Mouse (Mus musculus): ENCODE measurements at regions not wholly inside any gene's neighbourhood (a gene's known extent, or its start where the extent isn't known, plus 50 kb on each side); places are given as distances from the start of the nearest gene placed in this dataset.
A peak's percentile ranks its signal among the peaks of the same experiment; 100 is the strongest.
"Not testable (repeated sequence)": the region's sequence is repeated elsewhere in the genome, so short reads cannot be mapped to it uniquely, and the experiment has no call there.

- DNase-seq: no peak
These were observed 54.7 kb upstream of the Nlrp1b start for GRCm38 (mm10) chr11:71285193-71285592.

- not testable (repeated sequence) for DNase-seq
These were observed 57.7 kb upstream of the Nlrp1b start for GRCm38 (mm10) chr11:71288243-71288642.

DNA sequence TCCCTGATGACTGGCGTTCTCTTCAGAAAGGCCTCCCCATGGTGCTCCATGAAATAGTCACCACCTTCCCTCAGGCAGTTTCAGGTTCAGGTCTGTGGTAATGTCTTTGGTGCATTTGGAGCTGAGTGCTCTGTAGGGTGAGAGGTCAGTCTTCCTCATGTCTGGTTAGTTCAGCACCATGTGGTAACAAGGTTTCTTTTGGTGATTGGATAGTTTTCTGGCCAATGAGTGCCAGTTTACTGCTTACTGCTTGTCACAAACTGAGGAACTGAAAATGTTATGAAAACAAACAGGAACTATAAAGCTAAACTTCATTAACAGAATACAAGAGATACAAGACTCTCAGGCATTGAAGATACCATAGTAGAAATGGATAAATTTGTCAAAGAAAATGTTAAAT, 59.0 kb upstream of the Nlrp1b start:
- no peak for DNase-seq

GRCm38 (mm10) chr11:71299479-71299878, 68.9 kb upstream of the Nlrp1b start:
- DNase-seq: no peak

- DNase-seq: no peak
These were observed 92.9 kb upstream of the Nlrp1b start for GRCm38 (mm10) chr11:71323439-71323838.

- no peak for DNase-seq
These were observed 106.9 kb upstream of the Nlrp1b start for GRCm38 (mm10) chr11:71337428-71337827.

DNA sequence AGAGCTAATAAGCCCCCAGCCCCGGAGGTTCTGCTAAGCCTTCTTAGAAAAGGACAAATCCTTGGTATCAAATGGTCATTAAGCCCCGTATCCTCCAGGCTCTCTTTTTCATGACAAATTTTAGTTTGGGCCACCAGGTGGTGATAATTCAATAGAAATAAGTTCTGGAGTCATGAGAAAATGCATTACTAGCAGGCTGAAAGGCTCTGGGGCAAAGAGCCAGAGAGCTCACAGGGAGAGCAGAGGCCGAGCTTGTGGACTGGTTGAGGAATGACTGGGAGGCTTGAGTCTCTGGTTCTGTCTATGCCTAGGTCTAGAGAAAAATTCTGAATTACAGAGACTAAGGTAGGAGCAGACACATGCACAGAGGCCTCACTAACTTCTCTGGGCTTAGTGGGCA, 115.5 kb upstream of the Nlrp1b start:
- DNase-seq: peak; percentile 52

- no peak for DNase-seq
These were observed 126.6 kb upstream of the Nlrp1b start for GRCm38 (mm10) chr11:71357089-71357488.

- no peak for DNase-seq
These were observed 130.3 kb upstream of the Nlrp1b start for GRCm38 (mm10) chr11:71360856-71361255.

DNA sequence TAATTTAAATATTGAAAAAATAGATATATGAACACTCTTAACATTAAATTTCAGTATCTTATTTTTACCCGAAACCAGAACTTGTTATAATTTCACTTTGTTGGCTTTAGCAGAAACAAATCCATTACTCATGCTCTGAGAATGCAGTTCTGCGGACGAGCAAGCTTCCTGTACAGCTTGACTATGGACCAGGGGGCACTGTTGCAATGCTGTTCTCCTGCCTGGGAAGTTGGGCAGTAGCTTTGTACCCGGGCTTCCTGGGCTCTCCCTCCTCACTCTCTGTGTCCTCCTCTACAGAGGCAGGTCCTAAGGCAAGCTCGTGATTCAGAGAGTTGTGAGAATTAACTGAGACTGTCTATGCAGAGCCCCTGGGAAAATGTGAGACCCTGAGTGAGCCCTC, 141.3 kb upstream of the Nlrp1b start:
- DNase-seq: no peak

GRCm38 (mm10) chr11:71375132-71375531, 144.6 kb upstream of the Nlrp1b start:
- DNase-seq: no peak

DNA sequence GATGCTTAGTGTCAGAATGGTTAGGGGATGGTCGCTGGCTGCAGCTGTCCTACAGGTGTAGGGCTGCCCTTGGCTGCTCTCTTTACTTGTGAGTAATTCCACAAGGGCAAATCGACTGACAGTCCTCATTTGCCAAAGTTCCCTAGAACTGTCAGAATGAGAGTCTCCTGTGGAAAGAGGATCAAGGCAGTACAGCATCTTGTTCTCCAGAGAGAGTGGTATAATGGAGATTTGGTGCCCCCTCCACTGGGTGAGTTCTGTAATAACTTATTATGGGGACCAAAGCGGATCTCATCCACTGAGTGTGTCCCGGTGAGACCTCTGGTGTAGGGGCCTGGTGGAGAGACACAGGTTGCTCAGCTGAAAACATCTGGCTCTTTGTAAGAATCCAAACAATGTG, 157.9 kb upstream of the Nlrp1b start:
- no peak for DNase-seq

DNA sequence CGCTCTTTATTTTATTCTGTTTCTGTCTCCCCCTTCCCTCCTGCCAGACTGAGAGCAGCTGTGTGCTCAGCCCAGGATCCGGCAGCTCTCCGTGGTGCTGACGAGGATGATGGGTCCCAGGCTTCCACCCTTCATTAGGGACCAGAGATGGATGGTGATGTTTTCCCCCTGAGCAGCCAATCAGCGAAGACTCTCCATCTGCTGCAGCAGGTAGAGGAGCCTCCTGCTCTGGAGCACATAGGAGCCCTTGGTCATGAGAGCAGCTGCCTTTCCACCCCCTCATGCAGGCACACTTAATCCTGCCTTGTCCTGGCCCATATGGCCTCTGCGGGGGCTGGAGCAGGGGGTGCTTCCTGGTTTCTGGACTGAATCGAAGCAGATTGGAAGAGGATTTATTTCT, 159.1 kb upstream of the Nlrp1b start:
- peak; percentile 28 for DNase-seq

GRCm38 (mm10) chr11:71390151-71390550, 159.6 kb upstream of the Nlrp1b start:
- DNase-seq: no peak

- DNase-seq: no peak
These were observed 160.1 kb upstream of the Nlrp1b start for GRCm38 (mm10) chr11:71390616-71391015.

DNA sequence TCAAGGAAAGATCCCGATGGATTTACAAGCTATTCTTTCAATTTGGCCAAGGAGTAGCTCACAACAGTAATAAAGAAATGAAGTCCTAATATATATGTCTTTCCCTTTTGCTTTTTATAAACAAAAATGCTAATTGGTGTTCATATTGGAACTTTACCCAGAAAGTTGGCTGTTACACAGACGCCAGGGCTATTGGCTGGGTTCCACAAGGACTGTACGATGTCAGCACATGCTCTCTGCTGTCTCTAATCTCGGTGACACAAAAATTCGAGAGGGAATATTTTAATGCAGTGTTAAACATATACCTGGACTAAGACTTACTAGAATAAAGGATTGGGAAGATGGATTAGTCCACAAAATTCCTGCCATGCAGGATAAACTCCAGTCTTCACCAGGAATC, 162.9 kb upstream of the Nlrp1b start:
- DNase-seq: no peak

- DNase-seq: no peak
These were observed 164.5 kb upstream of the Nlrp1b start for GRCm38 (mm10) chr11:71395023-71395422.

GRCm38 (mm10) chr11:71395631-71396030, 165.1 kb upstream of the Nlrp1b start:
- DNase-seq: no peak

GRCm38 (mm10) chr11:71400351-71400750, 169.8 kb upstream of the Nlrp1b start:
- no peak for DNase-seq

DNA sequence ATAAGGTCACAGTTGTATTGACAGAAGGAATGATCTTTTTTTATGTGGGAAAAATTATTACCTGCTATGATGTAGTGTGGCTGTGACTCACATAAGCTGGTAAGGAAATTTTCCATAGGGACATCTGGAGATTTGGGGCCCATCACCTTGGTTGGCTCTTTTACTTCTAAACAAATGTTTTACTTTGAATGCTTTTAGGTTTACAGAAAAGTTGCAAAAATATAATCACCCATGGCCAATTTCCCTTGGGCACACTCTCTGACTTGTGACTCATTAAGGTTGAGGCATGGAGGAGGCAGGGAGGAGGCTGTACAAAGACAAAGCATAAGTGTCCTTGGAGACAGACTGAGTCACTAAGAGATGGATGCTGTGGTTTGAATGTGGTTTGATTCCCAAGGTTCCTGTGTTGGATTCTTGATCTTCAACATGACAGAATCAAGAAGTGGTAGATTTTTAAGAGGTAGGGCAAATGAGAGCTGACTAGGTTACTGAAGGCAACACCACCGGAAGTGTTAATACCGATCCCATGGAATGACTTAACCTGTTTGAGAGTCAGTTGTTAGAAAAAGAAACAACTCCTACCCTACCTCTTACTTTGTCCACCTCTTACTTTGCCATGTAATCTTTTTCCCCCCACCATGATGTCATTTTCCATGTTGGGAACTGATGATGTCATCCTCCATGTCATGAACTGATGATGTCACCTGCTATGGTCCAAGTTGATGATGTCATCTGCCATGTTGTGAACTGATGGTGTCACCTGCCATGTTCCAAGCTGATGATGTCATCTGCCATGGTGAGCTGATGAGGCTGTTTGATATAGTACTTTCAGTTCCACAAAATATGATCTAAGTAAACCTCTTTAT, 171.1 kb upstream of the Nlrp1b start:
- no peak for DNase-seq

DNA sequence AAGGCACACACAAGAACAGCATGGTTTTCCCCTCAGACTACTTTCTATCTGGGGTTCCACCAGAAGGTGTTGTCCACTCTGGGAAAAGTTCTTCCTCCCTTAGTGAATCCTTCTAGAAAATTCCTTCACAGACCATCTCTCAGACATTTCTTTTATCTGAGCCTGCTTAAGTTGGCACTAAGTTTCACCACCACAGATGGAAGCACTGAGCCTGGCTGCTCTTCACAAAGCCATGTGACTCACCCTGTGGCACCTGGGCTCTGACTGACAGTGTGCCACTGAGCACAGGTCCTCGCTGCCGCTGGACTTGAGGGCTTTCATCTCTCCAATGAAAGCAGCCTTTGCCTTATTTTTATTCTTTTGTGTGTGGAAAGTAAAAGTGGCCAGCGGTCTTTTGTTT, 173.8 kb upstream of the Nlrp1b start:
- no peak for DNase-seq

DNA sequence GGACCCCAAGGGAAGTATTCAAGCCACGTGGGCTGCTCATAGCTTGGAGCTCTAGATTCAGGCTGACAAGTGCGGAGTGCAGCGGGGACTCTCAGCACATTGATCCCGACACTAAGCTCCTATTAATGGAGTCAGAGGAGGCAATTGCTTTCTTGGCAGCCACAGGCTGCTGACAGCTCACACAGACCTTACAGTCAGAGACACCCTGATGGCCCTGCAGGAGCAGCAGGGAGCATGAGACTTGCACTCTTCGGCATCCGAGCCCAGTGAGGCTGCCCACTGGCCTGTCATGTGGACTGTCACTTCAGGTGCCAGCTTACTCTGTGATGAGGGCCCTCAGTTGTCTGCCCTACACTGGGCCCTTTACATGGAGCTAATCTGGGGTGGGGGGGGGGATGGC, 176.5 kb upstream of the Nlrp1b start:
- DNase-seq: no peak

GRCm38 (mm10) chr11:71409211-71409765, 178.8 kb upstream of the Nlrp1b start:
- DNase-seq: no peak

GRCm38 (mm10) chr11:71410582-71410981, 180.0 kb upstream of the Nlrp1b start:
- DNase-seq: no peak

DNA sequence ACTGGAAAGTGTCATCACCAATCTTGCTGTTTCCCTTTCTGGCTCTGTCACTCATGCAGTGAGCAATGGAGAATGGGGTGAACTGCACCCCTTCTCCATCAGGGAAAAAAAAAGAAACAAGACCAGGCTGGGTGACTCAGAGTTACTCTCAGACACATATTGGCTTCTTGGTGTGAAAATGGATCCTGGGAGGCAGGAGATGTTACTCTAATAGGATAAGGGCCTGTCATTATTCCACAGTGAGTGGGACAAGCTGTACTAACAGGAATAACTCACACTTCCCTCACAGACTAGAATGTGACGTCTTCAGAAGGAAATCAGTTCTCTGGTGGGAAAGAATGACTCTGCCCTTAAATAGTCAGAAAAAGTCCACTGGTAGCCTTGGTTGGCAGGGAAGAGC, 181.4 kb upstream of the Nlrp1b start:
- DNase-seq: no peak
